Mouse (Mus musculus) layer of hippocampus, adult 2 months (tissue): Measurements from ENCODE around the gene Dusp7. TPM values are rescaled to one million over a fixed set of nuclear protein-coding genes. Genes with fewer than 3 reads are reported as not detected.

Experiments used
- DNase-seq, 2 experiments: peaks; one replicate each; pipeline ENCODE4 v3.0.0; 2022; ENCODE audit warnings: low spot score in 2 of 2
- H3K27ac ChIP-seq: fragments of 200-600 bp; 2 replicates; pipeline ENCODE4 v1.8.1; 2022
- H3K4me3 ChIP-seq: fragments of 200-600 bp; 2 replicates; pipeline ENCODE4 v1.8.1; 2022; ENCODE audit warnings: mild to moderate bottlenecking
- CTCF ChIP-seq: fragments of 200-600 bp; conservative IDR thresholded peaks from 2 replicates; pipeline ENCODE4 v1.8.1; 2022; ENCODE audit warnings: antibody characterized with exemption, mild to moderate bottlenecking, moderate library complexity
- long read RNA-seq, 2 experiments: library from polyadenylated mRNA; stranded (forward); transcript quantifications; one replicate each; pipeline ENCODE4 v2.0.0; 2021; ENCODE audit warnings: borderline mapping rate in 2 of 2
- total RNA-seq, 2 experiments: library from RNA; stranded (reverse); gene quantifications; 2 replicates each; pipeline ENCODE4 v1.2.3; 2021

Gene Dusp7
- total RNA-seq: 10 to 100 TPM; 81.7 to 93.2 TPM
- long read RNA-seq, experiment 1, transcript Dusp7-201 (3 exons, 3,213 nt): major isoform, 36 of 59 reads
- long read RNA-seq, experiment 1, partial matches to known transcripts: 13 of 59 reads
- long read RNA-seq, experiment 1, other reads (novel, unspliced or antisense): 10 of 59 reads
- long read RNA-seq, experiment 2, transcript Dusp7-201 (3 exons, 3,213 nt): major isoform, 41 of 64 reads
- long read RNA-seq, experiment 2, partial matches to known transcripts: 14 of 64 reads
- long read RNA-seq, experiment 2, other reads (novel, unspliced or antisense): 9 of 64 reads

GRCm38 (mm10) chr9:106368112-106368717 is at the start of gene Dusp7:
Gene Dusp7 (plus strand): TSS chr9:106368632.
- peak within 1 kb of the TSS; percentile 92 for H3K4me3 ChIP-seq
- H3K27ac ChIP-seq: peak within 1 kb of the TSS; percentile 98
- no peak for TF ChIP-seq CTCF
- peak; percentile 79 to 84 for DNase-seq

GRCm38 (mm10) chr9:106319095-106319494 is 49.3 kb upstream of the Dusp7 start:
- DNase-seq: no peak
- peak overlapping the region; percentile 95 for H3K27ac ChIP-seq
- no peak for TF ChIP-seq CTCF

GRCm38 (mm10) chr9:106322497-106322896 is 45.9 kb upstream of the Dusp7 start:
- peak overlapping the region; percentile 49 for H3K27ac ChIP-seq
- TF ChIP-seq CTCF: no peak
- no peak overlapping the region for H3K4me3 ChIP-seq
- no peak for DNase-seq

More at GRCm38 (mm10) chr9:106319095-106319494, 49.3 kb upstream of the Dusp7 start:
- H3K4me3 ChIP-seq: no peak overlapping the region

GRCm38 (mm10) chr9:106326241-106326640 is 42.2 kb upstream of the Dusp7 start:
- Histone ChIP-seq H3K4me3 (no peak overlapping the region), H3K27ac (peak overlapping the region; percentile 90)
- no peak for TF ChIP-seq CTCF
- no peak for DNase-seq

GRCm38 (mm10) chr9:106327125-106327809 is 41.2 kb upstream of the Dusp7 start:
- no peak for TF ChIP-seq CTCF
- peak; percentile 58 to 66 for DNase-seq
- Histone ChIP-seq H3K4me3 (no peak overlapping the region), H3K27ac (peak overlapping the region; percentile 90)

- no peak for TF ChIP-seq CTCF
- Histone ChIP-seq H3K4me3 (no peak overlapping the region), H3K27ac (peak overlapping the region; percentile 90)
- DNase-seq: no peak
These were observed 40.3 kb upstream of the Dusp7 start for GRCm38 (mm10) chr9:106328068-106328610.

GRCm38 (mm10) chr9:106328772-106329511 is 39.5 kb upstream of the Dusp7 start:
- Histone ChIP-seq H3K4me3 (no peak overlapping the region), H3K27ac (peak overlapping the region; percentile 90)
- no peak for TF ChIP-seq CTCF
- no peak for DNase-seq

- DNase-seq: no peak
These were observed 35.7 kb upstream of the Dusp7 start for GRCm38 (mm10) chr9:106332746-106333145.

GRCm38 (mm10) chr9:106337620-106338019 is 30.8 kb upstream of the Dusp7 start:
- no peak for TF ChIP-seq CTCF
- H3K4me3 ChIP-seq: no peak overlapping the region
- peak overlapping the region; percentile 76 for H3K27ac ChIP-seq
- no peak for DNase-seq

More at GRCm38 (mm10) chr9:106332746-106333145, 35.7 kb upstream of the Dusp7 start:
- H3K4me3 ChIP-seq: no peak overlapping the region
- peak overlapping the region; percentile 81 for H3K27ac ChIP-seq
- TF ChIP-seq CTCF: no peak

GRCm38 (mm10) chr9:106338462-106339172 is 29.8 kb upstream of the Dusp7 start:
- Histone ChIP-seq H3K27ac (peak overlapping the region; percentile 76), H3K4me3 (no peak overlapping the region)
- DNase-seq: no peak
- TF ChIP-seq CTCF: no peak

- peak overlapping the region; percentile 76; the same call in 1 of the 2 replicates for H3K27ac ChIP-seq
- no peak overlapping the region for H3K4me3 ChIP-seq
- DNase-seq: no peak
- no peak for TF ChIP-seq CTCF
These were observed 29.3 kb upstream of the Dusp7 start for GRCm38 (mm10) chr9:106339173-106339558.

- TF ChIP-seq CTCF: no peak
- H3K27ac ChIP-seq: no peak overlapping the region
These were observed 28.7 kb upstream of the Dusp7 start for GRCm38 (mm10) chr9:106339730-106340129.

More at GRCm38 (mm10) chr9:106339730-106340129, 28.7 kb upstream of the Dusp7 start:
- no peak overlapping the region for H3K4me3 ChIP-seq
- DNase-seq: no peak
